Mouse (Mus musculus) forebrain, embryonic 13.5 days (tissue): ENCODE data around the gene Wnt11. TPM values are rescaled to one million over a fixed set of nuclear protein-coding genes. Genes with fewer than 3 reads are reported as not detected.

Experiments
- ATAC-seq: fragments of 200-750 bp; cut with Nextera tagmentation; 2 replicates; pipeline ENCODE4 v1.8.0; 2017
- H3K27ac ChIP-seq: fragments of 300-500 bp; sonication (generic); 2 replicates; pipeline ENCODE4 v1.5.1; 2015; ENCODE audit warnings: inconsistent platforms, mild to moderate bottlenecking, moderate library complexity
- H3K27me3 ChIP-seq: fragments of 300-500 bp; sonication (generic); 2 replicates; pipeline ENCODE4 v1.6.1; 2015; ENCODE audit warnings: mild to moderate bottlenecking, inconsistent platforms
- H3K36me3 ChIP-seq: fragments of 300-500 bp; sonication (generic); 2 replicates; pipeline ENCODE4 v1.6.1; 2015; ENCODE audit warnings: mild to moderate bottlenecking, inconsistent platforms; ENCODE audit not compliant: poor library complexity, severe bottlenecking
- H3K4me1 ChIP-seq: fragments of 300-500 bp; sonication (generic); 2 replicates; pipeline ENCODE4 v1.6.1; 2015; ENCODE audit warnings: inconsistent platforms
- H3K4me2 ChIP-seq: fragments of 300-500 bp; sonication (generic); 2 replicates; pipeline ENCODE4 v1.6.1; 2015; ENCODE audit warnings: inconsistent platforms, mild to moderate bottlenecking, moderate library complexity
- H3K4me3 ChIP-seq: fragments of 300-500 bp; sonication (generic); 2 replicates; pipeline ENCODE4 v1.5.1; 2015; ENCODE audit warnings: mild to moderate bottlenecking, inconsistent platforms
- H3K9ac ChIP-seq: fragments of 300-500 bp; sonication (generic); 2 replicates; pipeline ENCODE4 v1.6.1; 2015; ENCODE audit warnings: mild to moderate bottlenecking, inconsistent platforms
- H3K9me3 ChIP-seq: fragments of 300-500 bp; sonication (generic); replicated peaks from 2 replicates; pipeline ENCODE4 v1.6.1; 2016; ENCODE audit warnings: inconsistent platforms
- WGBS: fragments of 180-500 bp; shearing (Covaris S2); methylation state at CpG from one replicate; pipeline ENCODE4 v1.1.7; 2015; 5-methylcytosine and 5-hydroxymethylcytosine counted together
- polyA plus RNA-seq: library from polyadenylated mRNA; unstranded; fragments of >200 nt; fragmentation: Nextera tagmentation; extraction: Ambion mirVana; gene quantifications from 2 replicates; pipeline ENCODE4 v1.2.1, GENCODE M21; 2015

Gene Wnt11
- polyA plus RNA-seq, 1 experiment from 2014 or later: 0.23 TPM

GRCm38 (mm10) chr7:98852950-98853650 is 18.2 kb downstream of the Wnt11 start:
- Histone ChIP-seq H3K27ac (no peak overlapping the region), H3K9me3 (no peaks in the 10 kb centered on the region), H3K4me1 (0 out of 2 replicates have a peak, but pooled peaks cover 5% of the 10 kb centered on the region), H3K4me3 (no peak overlapping the region), H3K4me2 (no peak overlapping the region), H3K36me3 (no peaks in the 10 kb centered on the region), H3K9ac (no peak overlapping the region), H3K27me3 (no peaks in the 10 kb centered on the region)
- no peak for ATAC-seq
- WGBS: 85% methylated on average over 18 of the region's 18 CpGs

DNA sequence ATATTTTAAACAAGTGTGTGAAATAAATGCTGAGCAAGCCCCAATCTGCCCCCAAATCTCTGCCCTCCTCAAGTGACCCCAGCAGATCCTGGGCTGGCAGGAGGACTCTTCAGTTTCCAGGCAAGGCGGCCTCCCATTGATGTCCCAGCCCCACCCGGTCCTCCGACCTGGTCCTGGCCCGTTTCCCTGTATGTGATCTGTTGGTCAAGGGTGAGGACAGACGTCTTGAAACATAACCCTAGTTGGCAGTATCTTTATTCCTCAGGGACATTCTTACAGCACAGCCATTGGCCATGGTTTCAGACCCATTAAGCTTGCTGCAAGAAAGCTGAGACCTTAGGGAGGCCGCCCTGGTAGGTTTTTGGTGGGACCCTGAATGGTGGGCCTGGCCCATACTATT is 18.9 kb downstream of the Wnt11 start:
- ATAC-seq: no peak

GRCm38 (mm10) chr7:98855388-98855787 is 20.5 kb downstream of the Wnt11 start:
- no peaks in the 10 kb centered on the region for H3K9me3 ChIP-seq
- H3K27me3 ChIP-seq: no peaks in the 10 kb centered on the region
- WGBS: 72% methylated on average over 2 of the region's 2 CpGs
- no peak overlapping the region for H3K4me3 ChIP-seq
- H3K4me2 ChIP-seq: no peak overlapping the region
- ATAC-seq: no peak
- no peak overlapping the region for H3K27ac ChIP-seq
- 0 out of 2 replicates have a peak, but pooled peaks cover 5% of the 10 kb centered on the region for H3K4me1 ChIP-seq
- H3K36me3 ChIP-seq: no peaks in the 10 kb centered on the region
- no peak overlapping the region for H3K9ac ChIP-seq

More for the DNA sequence above, 18.9 kb downstream of the Wnt11 start:
- no peaks in the 10 kb centered on the region for H3K9me3 ChIP-seq
- no peak overlapping the region for H3K4me3 ChIP-seq
- H3K27me3 ChIP-seq: no peaks in the 10 kb centered on the region
- 88% methylated on average over 6 of the region's 6 CpGs for WGBS
- no peaks in the 10 kb centered on the region for H3K36me3 ChIP-seq
- no peak overlapping the region for H3K27ac ChIP-seq
- 0 out of 2 replicates have a peak, but pooled peaks cover 5% of the 10 kb centered on the region for H3K4me1 ChIP-seq
- H3K9ac ChIP-seq: no peak overlapping the region
- no peak overlapping the region for H3K4me2 ChIP-seq

DNA sequence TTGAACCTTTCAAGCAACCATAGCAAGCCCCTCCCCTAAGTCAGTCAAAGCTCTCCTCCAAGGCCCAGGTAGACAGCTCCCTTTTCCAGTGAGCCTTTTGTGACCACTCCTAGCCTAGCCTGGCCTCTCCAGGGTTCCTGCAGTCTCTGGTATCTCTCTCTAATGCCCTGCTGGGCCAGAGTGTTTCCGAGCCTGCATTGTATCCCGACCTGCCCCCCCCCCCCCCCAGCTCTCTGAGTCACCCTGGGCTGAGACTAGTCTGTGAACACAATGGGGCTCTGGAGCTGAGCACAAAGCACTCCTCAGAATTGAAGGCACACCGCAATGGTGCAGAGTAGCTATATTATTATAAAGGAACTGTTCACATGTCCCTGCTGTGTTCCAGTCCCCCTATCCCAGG is 21.2 kb downstream of the Wnt11 start:
- H3K36me3 ChIP-seq: no peaks in the 10 kb centered on the region
- no peak overlapping the region for H3K4me3 ChIP-seq
- WGBS: 6% methylated on average over 3 of the region's 3 CpGs
- no peak overlapping the region for H3K9ac ChIP-seq
- no peaks in the 10 kb centered on the region for H3K27me3 ChIP-seq
- H3K4me1 ChIP-seq: 0 out of 2 replicates have a peak, but pooled peaks cover 5% of the 10 kb centered on the region
- H3K27ac ChIP-seq: no peak overlapping the region
- H3K4me2 ChIP-seq: no peak overlapping the region
- peak; percentile 19; the same call in 1 of the 2 replicates for ATAC-seq
- H3K9me3 ChIP-seq: no peaks in the 10 kb centered on the region

- Histone ChIP-seq H3K27me3 (no peaks in the 10 kb centered on the region), H3K9me3 (no peaks in the 10 kb centered on the region), H3K27ac (no peak overlapping the region), H3K4me3 (no peak overlapping the region), H3K4me1 (0 out of 2 replicates have a peak, but pooled peaks cover 5% of the 10 kb centered on the region), H3K36me3 (no peaks in the 10 kb centered on the region), H3K9ac (no peak overlapping the region), H3K4me2 (no peak overlapping the region)
- ATAC-seq: no peak
- WGBS: 88% methylated on average over 3 of the region's 3 CpGs
Measured at GRCm38 (mm10) chr7:98857094-98857493, 22.2 kb downstream of the Wnt11 start.

- no peak overlapping the region for H3K4me3 ChIP-seq
- H3K27ac ChIP-seq: no peak overlapping the region
- no peak overlapping the region for H3K4me2 ChIP-seq
- no peaks in the 10 kb centered on the region for H3K9me3 ChIP-seq
- H3K4me1 ChIP-seq: 0 out of 2 replicates have a peak, but pooled peaks cover 4% of the 10 kb centered on the region
- no peak overlapping the region for H3K9ac ChIP-seq
- WGBS: 71% methylated on average over 2 of the region's 2 CpGs
- no peaks in the 10 kb centered on the region for H3K36me3 ChIP-seq
- ATAC-seq: no peak
- no peaks in the 10 kb centered on the region for H3K27me3 ChIP-seq
Measured at GRCm38 (mm10) chr7:98861002-98861401, 26.1 kb downstream of the Wnt11 start.

GRCm38 (mm10) chr7:98862994-98863393 is 28.1 kb downstream of the Wnt11 start:
- Histone ChIP-seq H3K4me2 (no peak overlapping the region), H3K9me3 (no peaks in the 10 kb centered on the region), H3K9ac (no peak overlapping the region), H3K27me3 (no peaks in the 10 kb centered on the region), H3K36me3 (no peaks in the 10 kb centered on the region), H3K4me3 (no peak overlapping the region), H3K27ac (no peak overlapping the region), H3K4me1 (peaks cover 16% of the 10 kb centered on the region)
- no peak for ATAC-seq
- 90% methylated on average over 5 of the region's 5 CpGs for WGBS

DNA sequence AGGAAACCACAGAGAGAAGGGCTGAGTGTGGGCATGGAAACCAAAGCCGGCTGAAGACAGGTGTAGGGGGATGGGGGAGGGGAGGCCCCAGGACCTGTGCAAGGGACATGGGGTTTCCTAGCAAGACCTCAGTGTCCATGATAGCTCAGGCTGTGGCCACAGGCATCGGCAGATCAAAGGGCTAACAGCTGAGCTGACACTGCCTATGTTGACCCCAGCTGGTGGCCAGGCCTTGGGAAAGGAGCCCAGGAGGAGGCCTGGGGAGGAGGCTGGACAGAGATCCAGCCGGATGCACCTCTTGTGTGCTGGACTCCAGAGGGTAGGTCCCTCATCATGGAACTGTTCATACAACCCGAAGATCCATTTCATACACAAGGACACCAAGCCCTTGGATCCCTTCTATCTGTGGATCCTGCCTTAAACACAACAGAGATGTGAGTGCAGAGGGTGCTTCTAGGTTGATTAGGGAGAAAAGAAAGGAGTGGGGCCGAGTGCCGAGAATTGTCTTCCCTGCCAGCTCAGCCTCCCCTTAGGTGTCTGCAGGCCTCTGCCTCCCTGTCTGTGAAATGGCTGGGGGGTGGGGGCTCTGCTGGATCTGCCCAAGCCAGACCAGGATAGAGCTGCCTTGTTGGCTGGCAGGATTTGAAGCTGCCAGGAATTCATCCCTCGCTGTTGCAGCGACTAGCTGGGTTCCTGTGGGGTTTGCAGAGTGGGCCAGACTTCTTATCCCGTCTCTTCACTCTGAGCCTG is 29.2 kb downstream of the Wnt11 start:
- Histone ChIP-seq H3K27me3 (no peaks in the 10 kb centered on the region), H3K27ac (no peak overlapping the region), H3K4me1 (peaks cover 16% of the 10 kb centered on the region), H3K36me3 (no peaks in the 10 kb centered on the region), H3K9ac (no peak overlapping the region), H3K9me3 (no peaks in the 10 kb centered on the region), H3K4me2 (no peak overlapping the region), H3K4me3 (no peak overlapping the region)
- WGBS: 40% methylated on average over 9 of the region's 9 CpGs
- ATAC-seq: no peak

- Histone ChIP-seq H3K9ac (no peak overlapping the region), H3K27me3 (no peaks in the 10 kb centered on the region), H3K4me1 (peaks cover 23% of the 10 kb centered on the region), H3K36me3 (no peaks in the 10 kb centered on the region), H3K4me3 (no peak overlapping the region), H3K4me2 (no peak overlapping the region), H3K9me3 (no peaks in the 10 kb centered on the region), H3K27ac (peak overlapping the region; percentile 14; the same call in 1 of the 2 replicates)
- ATAC-seq: peak; percentile 51
- 39% methylated on average over 12 of the region's 12 CpGs for WGBS
Measured at GRCm38 (mm10) chr7:98867053-98867793, 32.3 kb downstream of the Wnt11 start.

DNA sequence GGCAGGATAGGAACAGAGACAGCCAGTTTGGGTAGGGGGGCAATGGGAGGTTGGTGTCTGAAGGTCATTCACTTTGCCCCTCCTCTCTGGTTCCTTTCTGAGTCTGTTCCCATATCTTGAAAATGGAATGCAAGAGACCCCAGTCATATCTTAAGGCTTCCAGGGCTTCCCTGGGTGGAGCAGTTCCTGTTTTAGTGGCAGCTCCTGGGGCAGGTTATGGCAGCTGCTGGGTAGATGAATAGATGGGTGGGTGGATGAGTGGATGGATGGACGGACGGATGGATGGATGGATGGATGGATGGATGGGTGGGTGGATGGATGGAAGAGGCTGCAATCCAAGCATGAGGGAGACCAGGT is 32.9 kb downstream of the Wnt11 start:
- H3K27me3 ChIP-seq: no peaks in the 10 kb centered on the region; the same call in 1 of the 2 replicates
- peaks cover 23% of the 10 kb centered on the region for H3K4me1 ChIP-seq
- no peaks in the 10 kb centered on the region for H3K9me3 ChIP-seq
- H3K4me3 ChIP-seq: no peak overlapping the region
- no peak overlapping the region for H3K4me2 ChIP-seq
- no peak overlapping the region for H3K9ac ChIP-seq
- no peak for ATAC-seq
- no peak overlapping the region for H3K27ac ChIP-seq
- H3K36me3 ChIP-seq: no peaks in the 10 kb centered on the region
- WGBS: 85% methylated on average over 2 of the region's 2 CpGs

DNA sequence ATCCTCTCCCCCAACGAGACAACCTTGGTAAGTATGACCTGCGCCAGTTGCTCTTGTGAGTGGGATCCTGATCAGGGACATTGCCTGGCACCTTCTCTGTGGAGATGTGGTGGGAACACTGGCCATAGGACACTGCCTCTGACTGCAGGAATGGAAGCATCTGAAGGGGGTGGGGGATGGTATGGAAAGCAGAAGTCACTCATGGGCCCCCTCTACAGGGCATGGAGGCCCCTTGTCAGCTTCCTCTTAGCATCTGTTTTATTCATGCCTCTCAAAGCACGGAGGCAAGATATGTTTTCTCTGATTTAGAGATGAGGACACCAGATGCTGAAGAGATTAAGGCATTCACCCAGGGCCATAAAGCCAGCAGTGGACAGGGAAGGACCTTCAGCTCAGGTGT is 34.2 kb downstream of the Wnt11 start:
- Histone ChIP-seq H3K27ac (no peak overlapping the region), H3K4me2 (no peak overlapping the region), H3K9me3 (no peaks in the 10 kb centered on the region), H3K36me3 (no peaks in the 10 kb centered on the region), H3K9ac (no peak overlapping the region), H3K27me3 (no peaks in the 10 kb centered on the region; the same call in 1 of the 2 replicates), H3K4me1 (peaks cover 23% of the 10 kb centered on the region), H3K4me3 (no peak overlapping the region)
- ATAC-seq: no peak
- 56% methylated on average over 3 of the region's 3 CpGs for WGBS

GRCm38 (mm10) chr7:98870791-98871190 is 35.9 kb downstream of the Wnt11 start:
- Histone ChIP-seq H3K4me2 (no peak overlapping the region), H3K36me3 (no peaks in the 10 kb centered on the region), H3K4me3 (no peak overlapping the region), H3K9me3 (no peaks in the 10 kb centered on the region), H3K27ac (no peak overlapping the region), H3K9ac (no peak overlapping the region), H3K27me3 (peaks cover 5% of the 10 kb centered on the region; the same call in 1 of the 2 replicates), H3K4me1 (peaks cover 35% of the 10 kb centered on the region)
- WGBS: 26% methylated on average over 12 of the region's 12 CpGs
- ATAC-seq: no peak
